Mouse (Mus musculus): ENCODE data around the gene Gnat3.
"Not testable (repeated sequence)": the region's sequence is repeated elsewhere in the genome, so short reads cannot be mapped to it uniquely, and the experiment has no call there.

Gene Gnat3

DNA sequence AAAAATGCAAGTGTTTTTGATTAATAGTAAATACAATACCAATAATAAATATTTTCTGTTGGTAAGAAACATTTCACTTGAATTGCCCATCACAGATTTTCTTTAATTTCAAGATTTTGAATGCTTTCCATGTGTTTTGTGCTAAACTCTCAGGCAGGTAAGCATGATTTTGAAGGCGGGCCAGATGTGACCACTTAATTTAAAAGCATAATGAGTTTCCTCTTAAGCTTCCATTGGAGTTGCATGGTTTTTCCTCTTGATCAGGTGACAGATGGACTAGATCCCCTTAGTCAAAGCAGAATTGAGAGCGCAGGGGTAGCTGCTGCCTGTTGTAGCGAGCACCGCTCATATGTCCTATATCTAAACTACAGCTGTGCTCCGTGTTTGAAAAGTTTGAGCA, at the start of gene Gnat3:
TSS of gene Gnat3 (plus strand) at position 301 of the 400 bp plus-strand sequence.
- DNase-seq (ENCODE audit: low read depth, low spot score) = no peak

GRCm38 (mm10) chr5:17918966-17919365, 43.4 kb upstream of the Gnat3 start:
- DNase-seq (ENCODE audit: low read depth, low spot score) = no peak

DNA sequence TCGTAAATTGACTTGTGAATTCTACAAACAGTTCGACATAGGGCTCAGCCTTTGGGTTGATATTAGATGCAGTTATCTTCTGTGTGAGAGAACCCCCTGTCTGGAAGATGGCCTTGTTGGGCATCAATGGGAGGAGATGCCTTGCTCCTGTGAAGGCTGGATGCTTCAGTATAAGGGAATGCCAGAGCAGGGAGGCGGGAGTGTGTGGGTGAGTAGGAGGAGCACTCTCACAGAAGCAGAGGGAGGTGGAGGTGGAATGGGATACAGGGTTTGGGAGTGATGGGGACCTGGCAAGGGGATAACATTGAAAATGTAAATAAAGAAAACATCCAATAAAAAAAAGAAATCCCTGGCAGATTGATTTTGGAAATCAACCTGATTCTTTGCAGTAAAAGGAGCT, 38.7 kb upstream of the Gnat3 start:
- no peak for DNase-seq (ENCODE audit: low read depth, low spot score)

GRCm38 (mm10) chr5:17924085-17924518, 38.2 kb upstream of the Gnat3 start:
- DNase-seq (ENCODE audit: low read depth, low spot score) = peak; percentile 25

- no peak for DNase-seq (ENCODE audit: low read depth, low spot score)
These were observed 33.9 kb upstream of the Gnat3 start for GRCm38 (mm10) chr5:17928471-17928870.

DNA sequence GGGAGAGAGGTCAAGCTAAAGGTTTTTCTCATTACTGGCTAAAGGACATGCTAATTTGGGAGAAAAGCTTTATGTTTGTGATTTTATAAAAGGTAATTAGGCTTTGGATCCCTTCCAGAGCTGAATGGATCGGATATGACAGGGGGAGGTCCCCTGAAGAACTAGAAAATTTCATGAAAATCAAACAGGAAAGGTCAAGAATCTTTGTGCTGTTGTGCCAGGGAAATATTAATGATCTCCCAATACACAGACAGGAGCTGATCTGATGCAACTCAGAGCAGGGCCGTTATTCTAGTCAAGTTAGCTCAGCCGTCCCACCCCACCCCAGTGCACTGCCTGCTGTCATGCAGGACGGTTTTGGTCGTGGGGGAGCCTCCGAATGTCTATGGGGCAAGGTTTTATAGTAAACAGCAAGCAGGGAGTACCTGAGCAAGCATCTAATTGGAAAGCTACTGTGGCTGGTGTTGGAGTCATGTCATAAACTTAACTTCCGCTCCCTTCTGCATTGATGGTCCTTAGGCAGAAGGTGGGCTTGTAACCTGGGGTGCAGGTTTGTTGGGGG, 33.3 kb upstream of the Gnat3 start:
- no peak for DNase-seq (ENCODE audit: low read depth, low spot score)

- DNase-seq (ENCODE audit: low read depth, low spot score) = not testable (repeated sequence)
These were observed 30.8 kb upstream of the Gnat3 start for GRCm38 (mm10) chr5:17931588-17931987.

DNA sequence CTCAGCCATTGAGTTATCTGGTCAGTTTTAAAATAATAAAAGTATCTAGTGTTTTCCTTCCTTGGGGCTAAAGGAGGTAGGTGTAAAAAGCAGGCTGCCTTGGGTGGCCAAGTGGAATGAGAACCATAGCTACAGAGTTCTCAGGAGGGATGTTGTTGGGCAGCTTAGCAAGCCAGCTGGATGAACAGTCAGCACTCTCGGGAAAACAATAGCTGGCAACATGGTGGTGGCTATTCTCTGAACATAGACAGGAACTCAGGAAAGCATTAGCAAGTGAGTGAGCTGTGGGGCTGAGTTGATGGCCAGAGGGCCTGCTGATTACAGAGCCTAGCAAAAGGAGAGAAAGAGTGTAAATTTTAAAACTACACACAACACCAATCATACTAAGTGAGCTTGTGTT, 27.8 kb upstream of the Gnat3 start:
- no peak for DNase-seq (ENCODE audit: low read depth, low spot score)

- no peak for DNase-seq (ENCODE audit: low read depth, low spot score)
These were observed 24.0 kb upstream of the Gnat3 start for GRCm38 (mm10) chr5:17938170-17938939.

DNA sequence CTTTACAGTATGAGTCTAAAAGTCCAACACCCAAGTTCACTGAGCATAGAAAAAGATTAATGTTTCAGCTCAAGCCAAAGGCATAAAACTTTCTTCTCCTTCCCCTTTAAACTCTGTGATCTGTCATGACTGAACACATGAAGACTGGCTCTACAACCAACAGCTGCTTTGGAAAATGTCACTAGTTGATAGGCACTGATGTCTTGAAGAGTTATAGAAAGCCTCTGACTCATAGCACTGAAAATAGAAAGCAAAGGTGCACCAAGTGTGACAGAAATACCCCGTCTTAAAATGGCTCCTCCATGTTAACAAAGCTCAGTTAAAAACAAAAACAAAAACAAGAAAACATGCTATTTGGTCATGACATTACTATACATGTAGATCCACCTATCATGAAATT, 5.9 kb upstream of the Gnat3 start:
- DNase-seq (ENCODE audit: low read depth, low spot score) = no peak

DNA sequence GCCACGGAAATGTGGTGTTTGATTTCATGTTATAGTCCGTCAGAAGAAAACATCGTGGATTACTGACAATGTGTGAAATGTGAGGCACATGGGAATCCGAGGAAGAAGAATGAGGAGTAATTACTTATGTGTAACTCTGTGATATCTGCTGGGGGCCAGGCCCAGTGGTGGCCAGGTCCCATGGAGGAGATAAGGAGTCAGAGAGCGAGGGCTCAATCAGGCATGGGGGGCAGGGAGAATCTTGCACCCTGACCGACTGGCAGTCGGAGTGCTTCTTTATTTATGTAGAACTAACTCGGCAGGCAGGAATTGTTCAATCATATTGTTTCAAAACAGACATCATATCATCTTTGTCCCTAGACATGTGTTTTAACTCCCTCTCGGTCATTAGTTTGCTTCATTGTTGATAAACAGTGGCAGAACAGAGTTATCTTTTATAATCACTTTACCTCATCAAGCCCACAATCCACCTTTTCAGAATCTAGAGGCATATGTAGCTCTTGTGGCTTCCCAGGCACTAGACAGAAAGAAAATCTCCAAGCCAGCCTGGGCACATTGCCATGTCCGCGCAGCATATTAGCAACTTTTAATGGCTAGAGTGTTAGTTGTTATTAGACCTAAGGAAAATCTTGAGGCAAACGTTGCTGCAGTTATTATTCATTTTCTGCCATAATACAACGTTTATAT, 7.5 kb downstream of the Gnat3 start:
- DNase-seq (ENCODE audit: low read depth, low spot score) = no peak

- DNase-seq (ENCODE audit: low read depth, low spot score) = no peak
These were observed 8.0 kb downstream of the Gnat3 start for GRCm38 (mm10) chr5:17970391-17970730.

GRCm38 (mm10) chr5:17980501-17981121, 18.3 kb downstream of the Gnat3 start:
- peak; percentile 29 for DNase-seq (ENCODE audit: low read depth, low spot score)

GRCm38 (mm10) chr5:17982770-17983169, 20.4 kb downstream of the Gnat3 start:
- DNase-seq (ENCODE audit: low read depth, low spot score) = no peak

DNA sequence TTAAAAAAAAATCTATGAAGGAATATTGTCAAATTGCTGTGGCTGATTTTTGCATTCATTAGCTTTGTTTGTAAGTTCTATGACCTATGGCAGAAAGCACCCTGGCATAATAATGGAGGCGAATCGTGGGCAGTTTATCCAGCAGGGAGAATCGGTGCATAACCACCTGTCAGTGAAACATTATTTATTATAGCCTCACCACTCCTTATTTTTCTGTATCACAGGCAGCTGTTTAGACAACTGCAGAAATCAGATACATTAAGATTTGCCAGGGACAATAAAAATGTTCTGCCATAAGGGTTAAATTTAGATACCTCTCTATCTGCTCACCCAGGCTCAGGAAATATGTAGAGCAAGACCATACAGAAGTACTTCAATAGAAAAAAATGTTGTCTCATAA, 22.2 kb downstream of the Gnat3 start:
- no peak for DNase-seq (ENCODE audit: low read depth, low spot score)

GRCm38 (mm10) chr5:17986611-17987010, 24.3 kb downstream of the Gnat3 start:
- no peak for DNase-seq (ENCODE audit: low read depth, low spot score)

- DNase-seq (ENCODE audit: low read depth, low spot score) = peak; percentile 39
These were observed 28.3 kb downstream of the Gnat3 start for GRCm38 (mm10) chr5:17990618-17991017.

- no peak for DNase-seq (ENCODE audit: low read depth, low spot score)
These were observed 37.2 kb downstream of the Gnat3 start for GRCm38 (mm10) chr5:17999570-17999969.

- no peak for DNase-seq (ENCODE audit: low read depth, low spot score)
These were observed 37.8 kb downstream of the Gnat3 start for GRCm38 (mm10) chr5:18000185-18000584.

- DNase-seq (ENCODE audit: low read depth, low spot score) = no peak
These were observed 39.3 kb downstream of the Gnat3 start for GRCm38 (mm10) chr5:18001646-18002045.

DNA sequence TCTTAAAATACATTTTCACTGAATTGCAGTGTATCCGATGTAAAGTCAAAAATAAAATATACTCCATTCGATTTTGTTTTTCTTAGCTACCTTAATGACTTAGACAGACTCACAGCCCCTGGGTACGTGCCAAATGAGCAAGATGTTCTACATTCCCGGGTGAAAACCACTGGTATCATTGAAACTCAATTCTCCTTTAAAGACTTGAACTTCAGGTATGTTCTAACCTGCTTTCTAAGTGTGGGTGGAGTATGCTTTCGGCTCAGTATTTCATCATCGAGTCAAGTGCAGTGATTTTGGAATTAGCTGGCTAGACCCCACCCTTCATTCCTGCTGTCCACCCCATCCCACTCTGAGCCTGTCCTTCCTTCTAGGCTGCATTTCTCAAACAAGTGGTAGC, 41.3 kb downstream of the Gnat3 start:
- DNase-seq (ENCODE audit: low read depth, low spot score) = no peak

- DNase-seq (ENCODE audit: low read depth, low spot score) = no peak
These were observed 42.7 kb downstream of the Gnat3 start for GRCm38 (mm10) chr5:18004824-18005611.
